Mouse (Mus musculus) forebrain, embryonic 10.5 days (tissue): Measurements from ENCODE around the gene Hmbs. TPM values are rescaled to one million over a fixed set of nuclear protein-coding genes. Genes with fewer than 3 reads are reported as not detected.

Source experiments
- DNase-seq: peaks from one replicate; pipeline ENCODE4 v3.0.0-alpha.2; 2017; ENCODE audit warnings: low spot score; ENCODE audit errors: extremely low spot score
- H3K27ac ChIP-seq: fragments of 300-500 bp; sonication (generic); 2 replicates; pipeline ENCODE4 v1.5.1; 2016; ENCODE audit warnings: mild to moderate bottlenecking
- H3K27me3 ChIP-seq: fragments of 300-500 bp; sonication (generic); 2 replicates; pipeline ENCODE4 v1.6.1; 2016; ENCODE audit warnings: mild to moderate bottlenecking; ENCODE audit not compliant: poor library complexity, severe bottlenecking
- H3K36me3 ChIP-seq: fragments of 300-500 bp; sonication (generic); replicated peaks from 2 replicates; pipeline ENCODE4 v1.6.1; 2016; ENCODE audit warnings: mild to moderate bottlenecking, moderate library complexity
- H3K4me1 ChIP-seq: fragments of 300-500 bp; sonication (generic); 2 replicates; pipeline ENCODE4 v1.6.1; 2016
- H3K4me3 ChIP-seq: fragments of 300-500 bp; sonication (generic); 2 replicates; pipeline ENCODE4 v1.5.1; 2016; ENCODE audit warnings: mild to moderate bottlenecking, moderate library complexity
- H3K9me3 ChIP-seq: fragments of 300-500 bp; sonication (generic); 2 replicates; pipeline ENCODE4 v1.6.1; 2016; ENCODE audit warnings: mild to moderate bottlenecking, moderate library complexity
- WGBS: fragments of 180-500 bp; shearing (Covaris S2); methylation state at CpG from one replicate; pipeline ENCODE4 v1.1.7; 2016; 5-methylcytosine and 5-hydroxymethylcytosine counted together
- polyA plus RNA-seq: library from polyadenylated mRNA; unstranded; fragments of >200 nt; fragmentation: Nextera tagmentation; extraction: Ambion mirVana; gene quantifications from 2 replicates; pipeline ENCODE4 v1.2.1, GENCODE M21; 2016

Hmbs gene
- polyA plus RNA-seq, 1 experiment from 2014 or later = 210 TPM

- Histone ChIP-seq H3K4me3 (peak within 1 kb of the TSS; percentile 89), H3K27me3 (no peaks in the 10 kb centered on the region), H3K27ac (peak within 1 kb of the TSS; percentile 83), H3K36me3 (peaks cover 35% of the 10 kb centered on the region), H3K4me1 (peaks cover 8% of the 10 kb centered on the region), H3K9me3 (no peaks in the 10 kb centered on the region)
- DNase-seq = peak; percentile 97
- WGBS = under 1% methylated on average over 44 of the region's 44 CpGs
Observed at GRCm38 (mm10) chr9:44361190-44361917, 17.3 kb upstream of the Hmbs start, which contains the start of gene Vps11. TSS of gene Vps11 (minus strand) at chr9:44361670.

GRCm38 (mm10) chr9:44357207-44357606 is 13.2 kb upstream of the Hmbs start:
- peaks cover 76% of the 10 kb centered on the region for H3K36me3 ChIP-seq
- no peak for DNase-seq
- 76% methylated on average over 4 of the region's 4 CpGs for WGBS
- H3K4me3 ChIP-seq = no peak overlapping the region
- H3K27me3 ChIP-seq = no peaks in the 10 kb centered on the region
- H3K27ac ChIP-seq = no peak overlapping the region
- H3K9me3 ChIP-seq = no peaks in the 10 kb centered on the region
- peaks cover 8% of the 10 kb centered on the region for H3K4me1 ChIP-seq

GRCm38 (mm10) chr9:44353142-44353541 is 9.1 kb upstream of the Hmbs start:
- Histone ChIP-seq H3K4me3 (no peak overlapping the region), H3K9me3 (no peaks in the 10 kb centered on the region), H3K4me1 (no peaks in the 10 kb centered on the region), H3K36me3 (peaks cover 100% of the 10 kb centered on the region), H3K27ac (no peak overlapping the region), H3K27me3 (no peaks in the 10 kb centered on the region)
- 94% methylated on average over 6 of the region's 6 CpGs for WGBS
- DNase-seq = no peak

- peaks cover 100% of the 10 kb centered on the region for H3K36me3 ChIP-seq
- no peak for DNase-seq
- H3K27ac ChIP-seq = no peak overlapping the region
- no peaks in the 10 kb centered on the region for H3K9me3 ChIP-seq
- no peak overlapping the region for H3K4me3 ChIP-seq
- no peaks in the 10 kb centered on the region for H3K27me3 ChIP-seq
- WGBS = 92% methylated on average over 10 of the region's 10 CpGs
- H3K4me1 ChIP-seq = no peaks in the 10 kb centered on the region
Observed at GRCm38 (mm10) chr9:44352337-44352736, 8.3 kb upstream of the Hmbs start.

GRCm38 (mm10) chr9:44351396-44351795 is 7.4 kb upstream of the Hmbs start:
- Histone ChIP-seq H3K9me3 (no peaks in the 10 kb centered on the region), H3K36me3 (peaks cover 100% of the 10 kb centered on the region), H3K27me3 (no peaks in the 10 kb centered on the region), H3K4me3 (no peak overlapping the region), H3K27ac (no peak overlapping the region), H3K4me1 (no peaks in the 10 kb centered on the region)
- 93% methylated on average over 4 of the region's 4 CpGs for WGBS
- DNase-seq = no peak

- no peaks in the 10 kb centered on the region for H3K9me3 ChIP-seq
- peaks cover 81% of the 10 kb centered on the region for H3K36me3 ChIP-seq
- H3K4me3 ChIP-seq = no peak overlapping the region
- peaks cover 9% of the 10 kb centered on the region for H3K4me1 ChIP-seq
- H3K27ac ChIP-seq = no peak overlapping the region
- H3K27me3 ChIP-seq = no peaks in the 10 kb centered on the region
- no peak for DNase-seq
- 95% methylated on average over 4 of the region's 4 CpGs for WGBS
Observed at GRCm38 (mm10) chr9:44348546-44348945, 4.5 kb upstream of the Hmbs start.

GRCm38 (mm10) chr9:44347621-44348020 is 3.6 kb upstream of the Hmbs start:
- no peak for DNase-seq
- no peak overlapping the region for H3K4me3 ChIP-seq
- H3K27me3 ChIP-seq = no peaks in the 10 kb centered on the region
- peaks cover 18% of the 10 kb centered on the region for H3K4me1 ChIP-seq
- 89% methylated on average over 4 of the region's 4 CpGs for WGBS
- no peaks in the 10 kb centered on the region for H3K9me3 ChIP-seq
- H3K36me3 ChIP-seq = peaks cover 72% of the 10 kb centered on the region
- H3K27ac ChIP-seq = no peak overlapping the region

- H3K4me3 ChIP-seq = no peak overlapping the region
- H3K4me1 ChIP-seq = peaks cover 22% of the 10 kb centered on the region
- peaks cover 68% of the 10 kb centered on the region for H3K36me3 ChIP-seq
- WGBS = 89% methylated on average over 9 of the region's 9 CpGs
- no peaks in the 10 kb centered on the region for H3K9me3 ChIP-seq
- H3K27me3 ChIP-seq = no peaks in the 10 kb centered on the region
- no peak overlapping the region for H3K27ac ChIP-seq
- DNase-seq = no peak
Observed at GRCm38 (mm10) chr9:44347166-44347565, 3.1 kb upstream of the Hmbs start.

GRCm38 (mm10) chr9:44345570-44346433 is 1.8 kb upstream of the Hmbs start:
- no peak overlapping the region for H3K27ac ChIP-seq
- H3K4me3 ChIP-seq = no peak overlapping the region
- WGBS = 92% methylated on average over 6 of the region's 6 CpGs
- H3K9me3 ChIP-seq = no peaks in the 10 kb centered on the region
- peaks cover 67% of the 10 kb centered on the region for H3K36me3 ChIP-seq
- H3K4me1 ChIP-seq = peaks cover 29% of the 10 kb centered on the region
- no peaks in the 10 kb centered on the region for H3K27me3 ChIP-seq
- no peak for DNase-seq

- peaks cover 66% of the 10 kb centered on the region for H3K36me3 ChIP-seq
- peaks cover 29% of the 10 kb centered on the region for H3K4me1 ChIP-seq
- H3K4me3 ChIP-seq = peak overlapping the region; percentile 88
- no peaks in the 10 kb centered on the region for H3K9me3 ChIP-seq
- WGBS = 14% methylated on average over 6 of the region's 6 CpGs
- H3K27ac ChIP-seq = peak overlapping the region; percentile 97
- no peaks in the 10 kb centered on the region for H3K27me3 ChIP-seq
- DNase-seq = no peak
Observed at GRCm38 (mm10) chr9:44343290-44343689, 738 bp downstream of the Hmbs start.

GRCm38 (mm10) chr9:44342605-44343004 is 1.4 kb downstream of the Hmbs start:
- peaks cover 66% of the 10 kb centered on the region for H3K36me3 ChIP-seq
- no peaks in the 10 kb centered on the region for H3K9me3 ChIP-seq
- WGBS = 96% methylated on average over 1 of the region's 1 CpGs
- peak overlapping the region; percentile 97 for H3K27ac ChIP-seq
- H3K4me3 ChIP-seq = peak overlapping the region; percentile 88
- DNase-seq = no peak
- peaks cover 32% of the 10 kb centered on the region for H3K4me1 ChIP-seq
- no peaks in the 10 kb centered on the region for H3K27me3 ChIP-seq

- Histone ChIP-seq H3K36me3 (peaks cover 66% of the 10 kb centered on the region), H3K27me3 (no peaks in the 10 kb centered on the region), H3K27ac (peak overlapping the region; percentile 97), H3K4me1 (peaks cover 36% of the 10 kb centered on the region), H3K9me3 (no peaks in the 10 kb centered on the region), H3K4me3 (peak overlapping the region; percentile 88)
- DNase-seq = no peak
- WGBS = 81% methylated on average over 3 of the region's 3 CpGs
Observed at GRCm38 (mm10) chr9:44342173-44342572, 1.9 kb downstream of the Hmbs start.

GRCm38 (mm10) chr9:44341487-44341886 is 2.5 kb downstream of the Hmbs start:
- H3K27ac ChIP-seq = peak overlapping the region; percentile 97
- 93% methylated on average over 5 of the region's 5 CpGs for WGBS
- peak overlapping the region; percentile 88 for H3K4me3 ChIP-seq
- H3K4me1 ChIP-seq = peaks cover 43% of the 10 kb centered on the region
- H3K36me3 ChIP-seq = peaks cover 66% of the 10 kb centered on the region
- H3K27me3 ChIP-seq = no peaks in the 10 kb centered on the region
- no peak for DNase-seq
- H3K9me3 ChIP-seq = no peaks in the 10 kb centered on the region
